ENCODE assay signal across 13 mouse cellular contexts in genomic region chr5:148057433-148057832, GRCm38 (mm10).
"Had no signal": no experiment of that assay in that cellular context is flagged by ENCODE, and none has a peak within 500 bp of the region (broad histone marks: within the 10 kb centered on the region; RNA-seq: fewer than 3 reads in every experiment).

No protein-coding gene starts in this region.

- ATAC-seq: liver, postnatal 0 days; lung, postnatal 0 days; midbrain, embryonic 15.5 days had no signal

- DNase-seq: kidney, adult 8-10 months; kidney, postnatal 10 days; kidney, postnatal 36 days; layer of hippocampus, postnatal 36 days; liver, postnatal 0 days; lung, embryonic 14.5 days; retina, postnatal 1 day; right cerebral cortex, postnatal 25 days; spleen, adult 18-20 months; thymus, adult 18-20 months; thymus, postnatal 4 days had no signal
